Mouse (Mus musculus) cerebellum, adult 8-10 months (tissue): ENCODE measurements at regions not wholly inside any gene's neighbourhood (a gene's known extent, or its start where the extent isn't known, plus 50 kb on each side); places are given as distances from the start of the nearest gene placed in this dataset.
"Not testable (repeated sequence)": the region's sequence is repeated elsewhere in the genome, so short reads cannot be mapped to it uniquely, and the experiment has no call there.

ENCODE experiments used
- DNase-seq: peaks from one replicate; pipeline ENCODE4 v3.0.0; 2022

DNA sequence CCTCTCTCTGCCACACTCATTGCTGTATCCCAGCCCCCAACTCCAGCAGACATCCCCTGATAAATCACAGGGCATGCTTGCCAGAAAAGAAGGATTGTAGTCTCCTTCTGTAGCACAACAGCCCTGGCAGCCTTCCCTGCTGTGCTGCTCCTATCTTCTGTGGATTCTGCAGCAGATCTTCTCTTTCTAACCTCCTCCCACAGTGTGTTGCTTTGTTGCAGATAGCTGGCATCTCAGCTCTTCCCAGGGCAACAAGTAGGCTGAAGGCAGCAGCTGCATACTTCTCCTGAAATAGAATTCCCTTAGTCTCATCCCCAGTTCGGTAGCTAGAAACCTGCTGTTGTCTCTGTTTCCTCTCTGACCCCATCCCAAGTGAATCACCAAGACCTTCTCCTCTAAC lies 77.7 kb downstream of the Amer1 start:
- no peak for DNase-seq

- not testable (repeated sequence) for DNase-seq
Measured at GRCm38 (mm10) chrX:95365326-95365725, 79.3 kb downstream of the Amer1 start.

GRCm38 (mm10) chrX:95359053-95359452 lies 85.6 kb downstream of the Amer1 start:
- DNase-seq, result peak; percentile 20
